Mouse (Mus musculus) heart, adult 2 months (tissue): ENCODE data around the gene Dpysl4. TPM values are rescaled to one million over a fixed set of nuclear protein-coding genes. Genes with fewer than 3 reads are reported as not detected.

ENCODE experiments used
- DNase-seq, 2 experiments: peaks; one replicate each; pipeline ENCODE4 v3.0.0; 2021
- H3K27ac ChIP-seq: fragments of 200-600 bp; 2 replicates; pipeline ENCODE4 v1.8.1; 2022
- H3K27me3 ChIP-seq: fragments of 200-500 bp; 2 replicates; pipeline ENCODE4 v1.6.1; 2012; ENCODE audit warnings: mild to moderate bottlenecking, low read length, inconsistent platforms, mixed read lengths; ENCODE audit not compliant: control insufficient read depth, insufficient read depth
- H3K36me3 ChIP-seq: fragments of 200-500 bp; 2 replicates; pipeline ENCODE4 v1.6.1; 2012; ENCODE audit warnings: low read length, inconsistent platforms; ENCODE audit not compliant: control insufficient read depth, insufficient read depth
- H3K4me1 ChIP-seq: fragments of 200-500 bp; 2 replicates; pipeline ENCODE4 v1.6.1; 2011; ENCODE audit warnings: low read length; ENCODE audit not compliant: control insufficient read depth, insufficient read depth
- H3K4me3 ChIP-seq: fragments of 200-600 bp; 2 replicates; pipeline ENCODE4 v1.8.1; 2022
- H3K79me2 ChIP-seq: fragments of 200-500 bp; replicated peaks from 2 replicates; pipeline ENCODE4 v1.6.1; 2012; ENCODE audit warnings: mild to moderate bottlenecking, inconsistent platforms, low read length, moderate library complexity, mixed read lengths; ENCODE audit not compliant: control insufficient read depth, insufficient read depth
- H3K9ac ChIP-seq: fragments of 200-500 bp; 2 replicates; pipeline ENCODE4 v1.6.1; 2012; ENCODE audit warnings: low read depth, mild to moderate bottlenecking, control low read depth, inconsistent platforms, low read length, mixed read lengths
- CTCF ChIP-seq: fragments of 200-600 bp; IDR thresholded peaks from 2 replicates; pipeline ENCODE4 v1.8.1; 2022; ENCODE audit warnings: antibody characterized with exemption, mild to moderate bottlenecking, moderate library complexity
- EP300 ChIP-seq: fragments of 200-500 bp; IDR thresholded peaks from 2 replicates; pipeline ENCODE4 v1.6.1; 2011; ENCODE audit warnings: low read depth, low read length, control low read depth; ENCODE audit not compliant: insufficient read depth
- POLR2A ChIP-seq: fragments of 200-500 bp; IDR thresholded peaks from 2 replicates; pipeline ENCODE4 v1.6.1; 2011; ENCODE audit warnings: mild to moderate bottlenecking, low read depth, low read length, control low read depth; ENCODE audit not compliant: insufficient read depth
- WGBS: fragments of 180-500 bp; shearing (Covaris S2); methylation state at CpG from one replicate; pipeline ENCODE4 v1.1.7; 2018; 5-methylcytosine and 5-hydroxymethylcytosine counted together
- intact Hi-C: fragments of 180-260 bp; cut with DNase I; formaldehyde crosslinking; loops from one replicate; pipeline ENCODE4 v1.15.1; 2025
- polyA plus RNA-seq: library from polyadenylated mRNA; depleted of rRNA; stranded (reverse); fragments of >200 nt; gene quantifications from 2 replicates; pipeline ENCODE4 v1.2.3, GENCODE M21; 2012
- total RNA-seq, 2 experiments: library from RNA; stranded (reverse); gene quantifications; 2 replicates each; pipeline ENCODE4 v1.2.3; 2021

Gene Dpysl4
- total and polyA plus RNA-seq, 3 experiments, result 2.8 to 11.0 (median 3.9) TPM

DNA sequence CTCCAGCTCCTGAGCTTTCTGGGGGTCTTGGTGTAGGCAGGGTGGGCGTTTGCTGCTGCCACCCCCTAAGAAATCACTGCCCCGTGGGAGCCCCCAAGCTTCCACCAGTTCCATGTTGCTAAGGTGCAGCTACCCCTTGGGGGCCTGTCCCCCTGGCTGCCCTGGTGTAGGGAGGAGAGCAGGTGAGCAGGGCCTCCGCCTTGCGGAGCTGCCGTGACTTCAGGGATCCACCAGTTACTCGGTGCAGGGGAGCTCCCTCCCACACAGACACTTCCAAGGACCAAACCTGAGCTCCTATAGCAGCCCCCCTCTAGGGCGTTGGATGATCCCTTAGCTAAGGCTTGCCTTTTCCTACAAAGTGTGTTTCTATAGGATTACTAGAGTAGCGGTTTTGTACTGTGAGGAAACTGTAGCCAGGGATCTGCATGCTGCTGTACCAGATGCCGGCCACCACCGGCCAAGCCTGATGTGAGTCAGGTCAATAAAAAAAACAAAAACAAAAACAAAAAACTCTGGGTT lies 15.5 kb downstream of the Dpysl4 start:
- Histone ChIP-seq H3K4me1 (no peaks in the 10 kb centered on the region), H3K27me3 (no peaks in the 10 kb centered on the region), H3K9ac (no peak overlapping the region), H3K36me3 (no peaks in the 10 kb centered on the region), H3K79me2 (no peaks in the 10 kb centered on the region), H3K27ac (no peak overlapping the region), H3K4me3 (no peak overlapping the region)
- WGBS, result 77% methylated on average over 10 of the region's 10 CpGs
- no peak for DNase-seq
- TF ChIP-seq CTCF (no peak), POLR2A (no peak), EP300 (no peak)
- intact Hi-C loops, result no loop called here

DNA sequence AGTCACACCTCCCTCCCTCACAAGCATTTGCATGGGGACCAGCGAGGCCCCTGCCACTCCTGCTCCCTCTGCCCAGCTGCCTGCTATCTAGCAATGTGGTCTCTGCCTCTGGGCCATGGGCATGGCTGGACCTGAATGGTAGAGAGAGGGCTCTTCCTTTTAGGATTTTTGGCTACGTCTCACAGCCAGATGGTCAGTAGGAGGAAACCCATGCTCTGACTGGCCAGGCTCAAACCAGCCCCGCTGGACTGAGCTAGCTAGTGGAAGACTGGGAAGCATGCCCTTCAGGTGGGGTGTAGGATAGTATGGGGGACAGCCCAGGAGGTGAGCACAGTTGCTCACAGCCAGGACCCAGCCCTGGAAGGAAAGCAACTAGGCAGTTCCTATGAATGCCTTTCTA lies 16.0 kb downstream of the Dpysl4 start:
- Histone ChIP-seq H3K4me1 (no peaks in the 10 kb centered on the region), H3K4me3 (no peak overlapping the region), H3K79me2 (no peaks in the 10 kb centered on the region), H3K36me3 (no peaks in the 10 kb centered on the region), H3K27me3 (no peaks in the 10 kb centered on the region), H3K27ac (no peak overlapping the region), H3K9ac (no peak overlapping the region)
- TF ChIP-seq CTCF (no peak), POLR2A (no peak)
- intact Hi-C loops, result no loop called here
- 71% methylated on average over 3 of the region's 3 CpGs for WGBS
- no peak for DNase-seq

DNA sequence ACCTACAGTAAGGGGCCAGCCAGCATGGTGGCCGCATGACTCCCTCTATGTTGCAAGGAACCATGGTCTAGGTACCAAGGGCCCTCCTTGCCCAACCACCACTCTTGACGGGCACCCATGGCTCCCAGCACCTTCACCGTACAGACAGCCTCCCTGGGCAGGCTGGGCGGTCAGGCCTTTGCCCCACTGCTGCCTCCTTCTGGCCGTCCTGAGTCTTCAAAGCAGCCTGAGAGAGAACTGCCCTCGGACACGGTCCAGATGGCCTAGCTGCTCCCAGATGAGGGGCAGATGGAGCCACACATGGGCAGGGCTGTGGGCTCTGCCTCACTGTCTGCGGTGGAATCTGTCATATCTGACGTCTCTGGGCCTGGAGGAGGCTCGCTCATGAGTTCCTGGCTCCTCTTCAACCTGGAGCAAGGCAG lies 18.2 kb downstream of the Dpysl4 start:
- 68% methylated on average over 10 of the region's 10 CpGs for WGBS
- H3K9ac ChIP-seq, result no peak overlapping the region
- intact Hi-C loops, result no loop called here
- no peaks in the 10 kb centered on the region for H3K79me2 ChIP-seq
- no peak overlapping the region for H3K4me3 ChIP-seq
- TF ChIP-seq CTCF (peak; percentile 37), POLR2A (no peak)
- no peaks in the 10 kb centered on the region for H3K36me3 ChIP-seq
- no peaks in the 10 kb centered on the region for H3K27me3 ChIP-seq
- no peak for DNase-seq
- no peaks in the 10 kb centered on the region for H3K4me1 ChIP-seq
- no peak overlapping the region for H3K27ac ChIP-seq

DNA sequence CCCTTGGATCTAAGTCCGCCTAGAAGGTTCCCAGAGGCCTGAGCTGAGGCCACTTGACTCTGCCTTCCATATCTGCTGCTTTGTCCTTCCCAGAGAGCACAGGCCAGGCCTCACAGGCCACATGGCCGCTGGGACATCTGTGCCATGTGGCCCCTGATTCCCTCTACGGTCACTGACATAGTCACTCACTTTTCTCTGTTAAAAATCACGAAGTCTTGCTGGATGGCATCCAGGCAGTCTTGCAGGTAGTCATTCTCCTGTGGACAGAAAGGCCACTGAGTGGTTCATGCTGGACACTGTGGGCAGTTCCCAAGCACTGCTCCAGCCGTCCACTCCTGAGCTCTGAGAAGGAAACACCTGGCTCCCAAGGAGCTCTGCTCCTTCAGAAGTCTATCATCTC lies 19.3 kb downstream of the Dpysl4 start:
- H3K9ac ChIP-seq, result no peak overlapping the region
- WGBS, result 77% methylated on average over 5 of the region's 5 CpGs
- H3K4me1 ChIP-seq, result no peaks in the 10 kb centered on the region
- no peak for DNase-seq
- H3K79me2 ChIP-seq, result no peaks in the 10 kb centered on the region
- H3K27me3 ChIP-seq, result no peaks in the 10 kb centered on the region
- TF ChIP-seq EP300 (no peak), POLR2A (no peak), CTCF (no peak)
- H3K36me3 ChIP-seq, result no peaks in the 10 kb centered on the region
- no peak overlapping the region for H3K4me3 ChIP-seq
- intact Hi-C loops, result no loop called here
- no peak overlapping the region for H3K27ac ChIP-seq

DNA sequence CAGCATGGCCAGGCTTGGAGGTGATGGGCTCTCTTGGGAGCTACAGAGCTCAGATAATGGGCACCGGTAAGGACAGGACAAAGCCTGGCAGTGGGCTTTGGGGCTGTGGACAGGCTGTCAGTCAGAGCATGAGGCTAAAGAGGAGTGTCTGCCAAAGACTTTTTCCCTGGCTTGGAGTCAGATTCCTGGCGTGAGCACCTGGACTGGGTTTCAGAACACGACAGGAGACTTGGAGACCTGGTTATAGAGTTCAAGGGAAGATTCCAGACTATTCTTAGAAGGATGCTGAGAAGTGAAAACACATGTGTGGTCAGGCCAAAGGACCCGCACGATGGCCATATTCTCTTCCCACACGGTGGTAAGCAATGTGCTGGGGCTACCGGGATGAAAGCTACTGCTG lies 19.9 kb downstream of the Dpysl4 start:
- Histone ChIP-seq H3K36me3 (no peaks in the 10 kb centered on the region), H3K27ac (no peak overlapping the region), H3K9ac (no peak overlapping the region), H3K4me3 (no peak overlapping the region), H3K4me1 (no peaks in the 10 kb centered on the region), H3K79me2 (no peaks in the 10 kb centered on the region), H3K27me3 (no peaks in the 10 kb centered on the region)
- 70% methylated on average over 7 of the region's 7 CpGs for WGBS
- no peak for DNase-seq
- intact Hi-C loops, result no loop called here
- TF ChIP-seq EP300, result no peak
- no peak for TF ChIP-seq CTCF
- TF ChIP-seq POLR2A, result no peak

DNA sequence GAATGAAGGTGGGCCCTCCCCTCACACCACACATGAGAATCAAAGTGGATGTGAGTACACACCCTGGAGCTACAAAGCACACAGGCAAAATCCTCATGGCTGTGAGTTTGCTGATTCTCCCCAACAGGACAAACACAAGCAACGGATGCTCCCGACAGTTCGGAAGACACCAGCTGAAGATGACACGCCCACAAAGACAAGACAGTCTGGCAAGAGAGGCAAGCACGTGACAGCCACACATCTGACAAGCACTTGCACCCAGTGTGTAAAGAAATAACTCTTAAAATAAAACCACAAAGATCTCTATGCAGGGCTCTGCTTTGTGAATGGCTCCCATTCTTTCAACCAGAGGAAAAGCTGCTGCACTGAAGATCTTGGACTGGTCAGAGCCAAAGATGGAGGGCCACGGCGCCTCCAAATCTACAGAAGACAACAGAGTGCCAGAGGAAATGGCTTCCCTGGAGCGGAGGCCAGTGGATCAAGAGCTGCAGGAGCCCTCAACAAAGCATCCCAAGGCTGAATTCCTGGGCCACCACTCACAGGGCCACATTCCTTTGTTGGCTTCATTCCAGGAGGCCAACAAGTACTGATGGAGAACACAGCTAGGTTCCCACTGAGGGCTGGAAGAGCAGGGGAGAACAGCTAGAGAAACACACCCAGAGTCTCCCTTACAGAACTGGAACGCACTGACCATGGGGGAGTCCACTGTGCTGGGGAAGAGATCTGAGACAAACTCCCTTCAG lies 22.3 kb downstream of the Dpysl4 start:
- Histone ChIP-seq H3K27me3 (no peaks in the 10 kb centered on the region), H3K79me2 (no peaks in the 10 kb centered on the region), H3K4me3 (no peak overlapping the region), H3K27ac (no peak overlapping the region), H3K36me3 (no peaks in the 10 kb centered on the region), H3K9ac (no peak overlapping the region), H3K4me1 (no peaks in the 10 kb centered on the region)
- DNase-seq, result no peak
- intact Hi-C loops, result no loop called here
- WGBS, result 85% methylated on average over 9 of the region's 9 CpGs
- TF ChIP-seq CTCF (no peak), POLR2A (no peak), EP300 (no peak)
